Mouse (Mus musculus): ENCODE measurements around the gene Use1. TPM values are rescaled to one million over a fixed set of nuclear protein-coding genes. Genes with fewer than 3 reads are reported as not detected.

Gene Use1
- polyA plus RNA-seq, 1 experiment from 2014 or later = 106 TPM

GRCm38 (mm10) chr8:71392871-71393270, 26.2 kb downstream of the Use1 start:
- no peak overlapping the region for H3K9ac ChIP-seq (replicated peaks; ENCODE audit: low read depth, low read length)
- no peak for ATAC-seq (ENCODE audit: insufficient number of reproducible peaks, insufficient read depth, low FRiP score, low read depth)
- no peak overlapping the region for H3K4me2 ChIP-seq (replicated peaks; ENCODE audit: low read depth, low read length)
- peaks cover 8% of the 10 kb centered on the region for H3K4me1 ChIP-seq (ENCODE audit: control insufficient read depth, insufficient read depth, low read length)
- H3K27me3 ChIP-seq (ENCODE audit: control insufficient read depth, insufficient read depth, low read length) = no peaks in the 10 kb centered on the region
- no peaks in the 10 kb centered on the region for H3K36me3 ChIP-seq (ENCODE audit: control insufficient read depth, insufficient read depth, low read length)
- no peak overlapping the region for H3K27ac ChIP-seq (ENCODE audit: low read length)
- H3K9me3 ChIP-seq (ENCODE audit: control insufficient read depth, low read depth, low read length) = no peaks in the 10 kb centered on the region
- WGBS = 11% methylated on average over 3 of the region's 3 CpGs
- no peak overlapping the region for H3K4me3 ChIP-seq (ENCODE audit: low read depth, low read length)

GRCm38 (mm10) chr8:71394481-71394880, 27.8 kb downstream of the Use1 start:
- Histone ChIP-seq H3K36me3 (ENCODE audit: control insufficient read depth, insufficient read depth, low read length) (peaks cover 9% of the 10 kb centered on the region), H3K27me3 (ENCODE audit: control insufficient read depth, insufficient read depth, low read length) (no peaks in the 10 kb centered on the region), H3K4me1 (ENCODE audit: control insufficient read depth, insufficient read depth, low read length) (peaks cover 8% of the 10 kb centered on the region), H3K9me3 (ENCODE audit: control insufficient read depth, low read depth, low read length) (no peaks in the 10 kb centered on the region), H3K4me2 (replicated peaks; ENCODE audit: low read depth, low read length) (peak overlapping the region; percentile 22), H3K9ac (replicated peaks; ENCODE audit: low read depth, low read length) (no peak overlapping the region), H3K27ac (ENCODE audit: low read length) (no peak overlapping the region), H3K4me3 (ENCODE audit: low read depth, low read length) (no peak overlapping the region)
- no peak for ATAC-seq (ENCODE audit: insufficient number of reproducible peaks, insufficient read depth, low FRiP score, low read depth)
- 80% methylated on average over 7 of the region's 7 CpGs for WGBS

- Histone ChIP-seq H3K4me2 (replicated peaks; ENCODE audit: low read depth, low read length) (peak overlapping the region; percentile 22; the same call in 1 of the 2 replicates), H3K27me3 (ENCODE audit: control insufficient read depth, insufficient read depth, low read length) (no peaks in the 10 kb centered on the region), H3K9ac (replicated peaks; ENCODE audit: low read depth, low read length) (no peak overlapping the region), H3K27ac (ENCODE audit: low read length) (no peak overlapping the region), H3K36me3 (ENCODE audit: control insufficient read depth, insufficient read depth, low read length) (peaks cover 14% of the 10 kb centered on the region), H3K4me3 (ENCODE audit: low read depth, low read length) (no peak overlapping the region), H3K4me1 (ENCODE audit: control insufficient read depth, insufficient read depth, low read length) (peaks cover 8% of the 10 kb centered on the region), H3K9me3 (ENCODE audit: control insufficient read depth, low read depth, low read length) (no peaks in the 10 kb centered on the region)
- 84% methylated on average over 10 of the region's 10 CpGs for WGBS
- ATAC-seq (ENCODE audit: insufficient number of reproducible peaks, insufficient read depth, low FRiP score, low read depth) = no peak
Observed at GRCm38 (mm10) chr8:71395071-71395470, 28.4 kb downstream of the Use1 start.

GRCm38 (mm10) chr8:71395629-71396028, 29.0 kb downstream of the Use1 start, which contains the start of gene Ushbp1:
Gene Ushbp1 (minus strand): TSS chr8:71395802.
- Histone ChIP-seq H3K4me2 (replicated peaks; ENCODE audit: low read depth, low read length) (peak within 1 kb of the TSS; percentile 74), H3K4me3 (ENCODE audit: low read depth, low read length) (peak within 1 kb of the TSS; percentile 75), H3K9ac (replicated peaks; ENCODE audit: low read depth, low read length) (no peak within 1 kb of the TSS), H3K9me3 (ENCODE audit: control insufficient read depth, low read depth, low read length) (no peaks in the 10 kb centered on the region), H3K27ac (ENCODE audit: low read length) (peak within 1 kb of the TSS; percentile 52; the same call in 1 of the 2 replicates), H3K4me1 (ENCODE audit: control insufficient read depth, insufficient read depth, low read length) (peaks cover 8% of the 10 kb centered on the region), H3K36me3 (ENCODE audit: control insufficient read depth, insufficient read depth, low read length) (peaks cover 14% of the 10 kb centered on the region), H3K27me3 (ENCODE audit: control insufficient read depth, insufficient read depth, low read length) (no peaks in the 10 kb centered on the region)
- 86% methylated on average over 9 of the region's 9 CpGs for WGBS
- ATAC-seq (ENCODE audit: insufficient number of reproducible peaks, insufficient read depth, low FRiP score, low read depth) = no peak

GRCm38 (mm10) chr8:71396639-71397305, 30.1 kb downstream of the Use1 start, which contains the start of gene Babam1:
Gene Babam1 (plus strand): TSS chr8:71396861.
- peaks cover 14% of the 10 kb centered on the region for H3K36me3 ChIP-seq (ENCODE audit: control insufficient read depth, insufficient read depth, low read length)
- peak within 1 kb of the TSS; percentile 52; the same call in 1 of the 2 replicates for H3K27ac ChIP-seq (ENCODE audit: low read length)
- WGBS = under 1% methylated on average over 34 of the region's 34 CpGs
- no peaks in the 10 kb centered on the region for H3K27me3 ChIP-seq (ENCODE audit: control insufficient read depth, insufficient read depth, low read length)
- H3K9me3 ChIP-seq (ENCODE audit: control insufficient read depth, low read depth, low read length) = no peaks in the 10 kb centered on the region
- peak within 1 kb of the TSS; percentile 75 for H3K4me3 ChIP-seq (ENCODE audit: low read depth, low read length)
- H3K4me1 ChIP-seq (ENCODE audit: control insufficient read depth, insufficient read depth, low read length) = peaks cover 8% of the 10 kb centered on the region
- peak within 1 kb of the TSS; percentile 74 for H3K9ac ChIP-seq (replicated peaks; ENCODE audit: low read depth, low read length)
- H3K4me2 ChIP-seq (replicated peaks; ENCODE audit: low read depth, low read length) = peak within 1 kb of the TSS; percentile 74
- peak; percentile 95 for ATAC-seq (ENCODE audit: insufficient number of reproducible peaks, insufficient read depth, low FRiP score, low read depth)

- peak overlapping the region; percentile 74 for H3K4me2 ChIP-seq (replicated peaks; ENCODE audit: low read depth, low read length)
- no peaks in the 10 kb centered on the region for H3K27me3 ChIP-seq (ENCODE audit: control insufficient read depth, insufficient read depth, low read length)
- H3K27ac ChIP-seq (ENCODE audit: low read length) = no peak overlapping the region
- H3K4me1 ChIP-seq (ENCODE audit: control insufficient read depth, insufficient read depth, low read length) = peaks cover 8% of the 10 kb centered on the region
- H3K9me3 ChIP-seq (ENCODE audit: control insufficient read depth, low read depth, low read length) = no peaks in the 10 kb centered on the region
- peaks cover 14% of the 10 kb centered on the region for H3K36me3 ChIP-seq (ENCODE audit: control insufficient read depth, insufficient read depth, low read length)
- WGBS = 88% methylated on average over 12 of the region's 12 CpGs
- H3K4me3 ChIP-seq (ENCODE audit: low read depth, low read length) = peak overlapping the region; percentile 75
- H3K9ac ChIP-seq (replicated peaks; ENCODE audit: low read depth, low read length) = 0 out of 2 replicates have a peak overlapping the region, but pooled peaks have one; percentile 74
- no peak for ATAC-seq (ENCODE audit: insufficient number of reproducible peaks, insufficient read depth, low FRiP score, low read depth)
Observed at GRCm38 (mm10) chr8:71397701-71398100, 31.1 kb downstream of the Use1 start.

GRCm38 (mm10) chr8:71400826-71401225, 34.2 kb downstream of the Use1 start:
- Histone ChIP-seq H3K36me3 (ENCODE audit: control insufficient read depth, insufficient read depth, low read length) (peaks cover 14% of the 10 kb centered on the region), H3K27me3 (ENCODE audit: control insufficient read depth, insufficient read depth, low read length) (no peaks in the 10 kb centered on the region), H3K4me3 (ENCODE audit: low read depth, low read length) (no peak overlapping the region), H3K4me1 (ENCODE audit: control insufficient read depth, insufficient read depth, low read length) (peaks cover 8% of the 10 kb centered on the region), H3K9ac (replicated peaks; ENCODE audit: low read depth, low read length) (no peak overlapping the region), H3K27ac (ENCODE audit: low read length) (no peak overlapping the region), H3K4me2 (replicated peaks; ENCODE audit: low read depth, low read length) (no peak overlapping the region), H3K9me3 (ENCODE audit: control insufficient read depth, low read depth, low read length) (no peaks in the 10 kb centered on the region)
- WGBS = 85% methylated on average over 2 of the region's 2 CpGs
- no peak for ATAC-seq (ENCODE audit: insufficient number of reproducible peaks, insufficient read depth, low FRiP score, low read depth)

GRCm38 (mm10) chr8:71401454-71401853, 34.8 kb downstream of the Use1 start:
- Histone ChIP-seq H3K36me3 (ENCODE audit: control insufficient read depth, insufficient read depth, low read length) (peaks cover 14% of the 10 kb centered on the region), H3K27me3 (ENCODE audit: control insufficient read depth, insufficient read depth, low read length) (no peaks in the 10 kb centered on the region), H3K4me2 (replicated peaks; ENCODE audit: low read depth, low read length) (no peak overlapping the region), H3K9ac (replicated peaks; ENCODE audit: low read depth, low read length) (no peak overlapping the region), H3K9me3 (ENCODE audit: control insufficient read depth, low read depth, low read length) (no peaks in the 10 kb centered on the region), H3K27ac (ENCODE audit: low read length) (no peak overlapping the region), H3K4me3 (ENCODE audit: low read depth, low read length) (no peak overlapping the region), H3K4me1 (ENCODE audit: control insufficient read depth, insufficient read depth, low read length) (peaks cover 8% of the 10 kb centered on the region)
- ATAC-seq (ENCODE audit: insufficient number of reproducible peaks, insufficient read depth, low FRiP score, low read depth) = no peak

Measured in stomach, embryonic 14.5 days (tissue).